Mouse (Mus musculus) embryonic facial prominence, embryonic 12.5 days (tissue): ENCODE measurements around the gene Ldha. TPM values are rescaled to one million over a fixed set of nuclear protein-coding genes. Genes with fewer than 3 reads are reported as not detected.

Source experiments
- ATAC-seq: fragments of 200-750 bp; cut with Nextera tagmentation; 2 replicates; pipeline ENCODE4 v1.8.0; 2017; ENCODE audit not compliant: insufficient number of reproducible peaks, insufficient read depth, low FRiP score, low TSS enrichment
- H3K27ac ChIP-seq: fragments of 300-500 bp; sonication (generic); 2 replicates; pipeline ENCODE4 v1.5.1; 2016; ENCODE audit warnings: mild to moderate bottlenecking
- H3K27me3 ChIP-seq: fragments of 300-500 bp; sonication (generic); 2 replicates; pipeline ENCODE4 v1.6.1; 2016; ENCODE audit warnings: mild to moderate bottlenecking, moderate library complexity
- H3K36me3 ChIP-seq: fragments of 300-500 bp; sonication (generic); 2 replicates; pipeline ENCODE4 v1.6.1; 2016; ENCODE audit warnings: mild to moderate bottlenecking
- H3K4me1 ChIP-seq: fragments of 300-500 bp; sonication (generic); 2 replicates; pipeline ENCODE4 v1.6.1; 2016
- H3K4me2 ChIP-seq: fragments of 300-500 bp; sonication (generic); replicated peaks from 2 replicates; pipeline ENCODE4 v1.6.1; 2016; ENCODE audit warnings: mild to moderate bottlenecking, moderate library complexity
- H3K4me3 ChIP-seq: fragments of 300-500 bp; sonication (generic); 2 replicates; pipeline ENCODE4 v1.5.1; 2016; ENCODE audit warnings: mild to moderate bottlenecking
- H3K9ac ChIP-seq: fragments of 300-500 bp; sonication (generic); 2 replicates; pipeline ENCODE4 v1.6.1; 2016; ENCODE audit warnings: mild to moderate bottlenecking, moderate library complexity
- H3K9me3 ChIP-seq: fragments of 300-500 bp; sonication (generic); 2 replicates; pipeline ENCODE4 v1.6.1; 2016; ENCODE audit warnings: mild to moderate bottlenecking, moderate library complexity
- WGBS: fragments of 180-500 bp; shearing (Covaris S2); methylation state at CpG from one replicate; pipeline ENCODE4 v1.1.7; 2016; 5-methylcytosine and 5-hydroxymethylcytosine counted together
- polyA plus RNA-seq: library from polyadenylated mRNA; unstranded; fragments of >200 nt; fragmentation: Nextera tagmentation; extraction: Ambion mirVana; gene quantifications from 2 replicates; pipeline ENCODE4 v1.2.1, GENCODE M21; 2016

Gene Ldha
- polyA plus RNA-seq, 1 experiment from 2014 or later: 1,118 TPM

- Histone ChIP-seq H3K9me3 (no peaks in the 10 kb centered on the region), H3K4me2 (0 out of 2 replicates have a peak overlapping the region, but pooled peaks have one; percentile 12), H3K36me3 (no peaks in the 10 kb centered on the region), H3K4me3 (no peak overlapping the region), H3K9ac (no peak overlapping the region), H3K27ac (no peak overlapping the region), H3K4me1 (peaks cover 23% of the 10 kb centered on the region), H3K27me3 (0 out of 2 replicates have a peak, but pooled peaks cover 6% of the 10 kb centered on the region)
- 29% methylated on average over 7 of the region's 7 CpGs for WGBS
- no peak for ATAC-seq
Measured at GRCm38 (mm10) chr7:46839446-46839845, 1.8 kb upstream of the Ldha start.

DNA sequence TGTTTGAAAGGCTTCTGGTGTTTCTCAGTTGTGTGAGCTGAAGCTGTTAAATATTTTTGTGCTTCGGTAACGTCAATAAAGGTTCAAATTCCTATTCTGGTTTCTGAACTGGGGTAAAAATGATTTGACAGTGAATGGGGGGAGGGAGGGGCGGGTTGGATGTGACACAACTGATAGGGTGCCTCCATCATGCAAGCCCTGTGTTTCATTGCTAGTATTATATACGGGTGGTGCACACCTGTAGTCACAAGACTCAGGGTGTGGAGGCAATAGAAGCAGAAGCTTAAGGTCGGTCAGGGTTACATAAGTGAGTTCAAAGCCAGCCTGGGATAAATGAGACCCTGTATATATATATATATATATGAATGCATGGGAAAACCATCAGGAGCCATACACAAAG is 1.4 kb upstream of the Ldha start:
- no peak overlapping the region for H3K27ac ChIP-seq
- no peak overlapping the region for H3K9ac ChIP-seq
- ATAC-seq: no peak
- no peaks in the 10 kb centered on the region for H3K36me3 ChIP-seq
- no peak overlapping the region for H3K4me3 ChIP-seq
- H3K4me1 ChIP-seq: peaks cover 26% of the 10 kb centered on the region
- H3K27me3 ChIP-seq: 0 out of 2 replicates have a peak, but pooled peaks cover 6% of the 10 kb centered on the region
- no peaks in the 10 kb centered on the region for H3K9me3 ChIP-seq
- no peak overlapping the region for H3K4me2 ChIP-seq
- WGBS: 63% methylated on average over 5 of the region's 5 CpGs

DNA sequence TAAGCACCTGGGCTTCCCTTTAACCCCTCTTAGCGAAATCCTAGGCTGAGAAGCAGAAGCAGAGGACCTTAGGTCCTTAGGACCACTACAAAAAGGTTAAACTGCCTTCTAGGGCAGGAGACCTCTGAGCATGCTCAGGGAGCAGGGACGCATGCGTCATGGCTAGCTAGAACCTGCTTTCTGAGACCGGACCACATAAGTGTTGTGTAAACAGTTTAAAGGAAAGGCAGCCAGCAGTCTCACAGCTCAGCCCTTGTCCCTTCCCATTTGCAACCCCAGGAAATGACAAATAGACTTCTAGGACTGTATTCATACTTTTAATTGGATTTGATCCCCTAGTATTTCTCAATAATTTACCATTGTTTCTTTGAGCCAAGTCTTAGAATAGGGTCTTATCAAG is 949 bp upstream of the Ldha start:
- H3K4me1 ChIP-seq: peaks cover 26% of the 10 kb centered on the region
- H3K36me3 ChIP-seq: no peaks in the 10 kb centered on the region
- 0 out of 2 replicates have a peak, but pooled peaks cover 6% of the 10 kb centered on the region for H3K27me3 ChIP-seq
- H3K4me2 ChIP-seq: no peak overlapping the region
- no peak overlapping the region for H3K27ac ChIP-seq
- no peak for ATAC-seq
- H3K9me3 ChIP-seq: no peaks in the 10 kb centered on the region
- WGBS: 46% methylated on average over 4 of the region's 4 CpGs
- H3K9ac ChIP-seq: no peak overlapping the region
- H3K4me3 ChIP-seq: no peak overlapping the region

DNA sequence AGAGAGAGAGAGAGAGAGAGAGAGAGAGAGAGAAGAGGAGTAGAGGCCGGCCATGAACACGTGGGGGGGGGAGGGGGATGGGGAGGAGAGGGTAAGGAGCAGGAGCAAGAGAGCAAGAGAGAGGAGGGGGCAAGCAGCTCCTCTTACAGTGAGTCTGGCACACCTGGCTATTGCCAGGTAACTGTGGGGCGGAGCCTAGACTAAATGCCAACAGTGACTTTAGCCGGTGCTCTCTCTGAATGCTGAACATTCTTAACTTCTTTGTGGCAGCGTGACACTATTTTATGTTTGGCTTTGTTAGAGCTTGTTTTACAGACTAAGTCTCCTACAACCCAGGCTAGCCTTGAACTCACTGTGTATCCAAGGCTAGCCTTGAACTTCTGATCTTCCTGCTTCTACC is 1.0 kb downstream of the Ldha start:
- Histone ChIP-seq H3K27ac (no peak overlapping the region), H3K4me2 (no peak overlapping the region), H3K9me3 (no peaks in the 10 kb centered on the region), H3K36me3 (no peaks in the 10 kb centered on the region), H3K4me3 (no peak overlapping the region), H3K9ac (no peak overlapping the region), H3K27me3 (0 out of 2 replicates have a peak, but pooled peaks cover 6% of the 10 kb centered on the region), H3K4me1 (peaks cover 32% of the 10 kb centered on the region)
- 24% methylated on average over 5 of the region's 5 CpGs for WGBS
- ATAC-seq: no peak

DNA sequence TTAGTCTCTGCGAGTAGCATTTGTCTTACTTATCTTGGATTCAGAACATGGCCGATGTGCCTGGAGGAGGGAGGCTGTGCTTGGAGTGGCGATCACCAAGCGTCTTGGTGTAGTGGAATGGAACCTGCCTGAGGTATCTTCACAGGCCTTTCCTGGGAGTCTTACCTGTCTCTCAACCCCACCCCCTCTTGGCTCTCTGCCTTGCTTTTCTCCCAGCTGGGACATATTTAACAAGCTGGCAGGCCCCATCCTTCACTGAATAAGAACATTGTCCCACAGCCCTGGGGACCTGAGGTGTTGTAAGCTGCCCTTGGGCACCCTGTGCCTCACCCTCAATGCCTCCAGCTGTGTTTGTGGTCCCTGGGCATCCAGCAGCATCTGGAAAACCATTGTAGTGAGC is 2.3 kb downstream of the Ldha start:
- H3K4me1 ChIP-seq: peaks cover 23% of the 10 kb centered on the region
- peaks cover 5% of the 10 kb centered on the region for H3K36me3 ChIP-seq
- H3K27ac ChIP-seq: no peak overlapping the region
- ATAC-seq: no peak
- H3K27me3 ChIP-seq: 0 out of 2 replicates have a peak, but pooled peaks cover 6% of the 10 kb centered on the region
- no peak overlapping the region for H3K9ac ChIP-seq
- no peaks in the 10 kb centered on the region for H3K9me3 ChIP-seq
- 86% methylated on average over 4 of the region's 4 CpGs for WGBS
- H3K4me3 ChIP-seq: no peak overlapping the region
- H3K4me2 ChIP-seq: no peak overlapping the region

- peaks cover 12% of the 10 kb centered on the region for H3K4me1 ChIP-seq
Measured at GRCm38 (mm10) chr7:46845211-46845977, 4.1 kb downstream of the Ldha start.

DNA sequence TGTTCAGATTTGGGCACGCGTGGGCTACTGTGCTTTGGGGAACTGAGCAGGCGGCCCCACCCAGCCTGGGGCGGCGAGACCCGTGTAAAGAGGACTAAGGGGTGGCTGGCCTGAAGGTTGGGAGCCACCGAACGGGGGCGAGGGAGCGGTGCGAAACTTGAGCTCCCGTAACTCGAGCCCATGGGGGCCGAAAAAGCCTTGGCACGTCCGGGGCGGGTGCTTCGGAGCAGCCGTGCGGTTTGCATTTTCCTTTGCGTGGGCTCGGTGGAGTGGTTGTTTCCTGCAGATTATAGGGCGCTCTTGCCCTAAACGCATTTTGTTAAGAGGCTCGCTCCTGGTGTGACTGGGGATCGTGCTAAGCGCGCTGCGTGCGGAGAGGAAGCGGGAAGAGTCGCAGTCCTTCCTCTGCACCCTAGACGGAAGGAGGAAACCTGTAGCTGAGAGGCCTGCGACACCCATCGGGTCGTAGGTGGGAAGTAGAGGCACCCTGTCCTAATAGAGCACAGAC is 4.8 kb downstream of the Ldha start:
- Histone ChIP-seq H3K4me3 (peak overlapping the region; percentile 83), H3K9ac (peak overlapping the region; percentile 85), H3K9me3 (no peaks in the 10 kb centered on the region), H3K36me3 (peaks cover 29% of the 10 kb centered on the region), H3K27ac (peak overlapping the region; percentile 96), H3K4me2 (peak overlapping the region; percentile 86), H3K4me1 (peaks cover 12% of the 10 kb centered on the region), H3K27me3 (0 out of 2 replicates have a peak, but pooled peaks cover 4% of the 10 kb centered on the region)
- ATAC-seq: peak; percentile 64
- WGBS: under 1% methylated on average over 36 of the region's 36 CpGs

More at GRCm38 (mm10) chr7:46845211-46845977, 4.1 kb downstream of the Ldha start:
- H3K4me3 ChIP-seq: peak overlapping the region; percentile 83
- peak overlapping the region; percentile 85 for H3K9ac ChIP-seq
- peak; percentile 85 for ATAC-seq
- under 1% methylated on average over 51 of the region's 51 CpGs for WGBS
- peaks cover 23% of the 10 kb centered on the region for H3K36me3 ChIP-seq
- peak overlapping the region; percentile 86 for H3K4me2 ChIP-seq
- H3K27me3 ChIP-seq: 0 out of 2 replicates have a peak, but pooled peaks cover 6% of the 10 kb centered on the region
- H3K9me3 ChIP-seq: no peaks in the 10 kb centered on the region
- peak overlapping the region; percentile 96 for H3K27ac ChIP-seq

GRCm38 (mm10) chr7:46846486-46847244 is 5.4 kb downstream of the Ldha start:
- Histone ChIP-seq H3K4me3 (peak overlapping the region; percentile 83), H3K27me3 (no peaks in the 10 kb centered on the region), H3K9ac (peak overlapping the region; percentile 85), H3K4me2 (peak overlapping the region; percentile 86), H3K36me3 (peaks cover 35% of the 10 kb centered on the region), H3K27ac (peak overlapping the region; percentile 96), H3K9me3 (no peaks in the 10 kb centered on the region), H3K4me1 (peaks cover 12% of the 10 kb centered on the region)
- WGBS: 1% methylated on average over 28 of the region's 28 CpGs
- ATAC-seq: peak; percentile 12; the same call in 1 of the 2 replicates

GRCm38 (mm10) chr7:46849287-46849686 is 8.0 kb downstream of the Ldha start:
- H3K4me1 ChIP-seq: peaks cover 12% of the 10 kb centered on the region
- H3K9ac ChIP-seq: no peak overlapping the region
- H3K36me3 ChIP-seq: peaks cover 62% of the 10 kb centered on the region
- 74% methylated on average over 5 of the region's 5 CpGs for WGBS
- no peaks in the 10 kb centered on the region for H3K9me3 ChIP-seq
- no peak overlapping the region for H3K4me2 ChIP-seq
- H3K27me3 ChIP-seq: no peaks in the 10 kb centered on the region
- no peak overlapping the region for H3K27ac ChIP-seq
- no peak overlapping the region for H3K4me3 ChIP-seq
- no peak for ATAC-seq

GRCm38 (mm10) chr7:46851026-46851425 is 9.8 kb downstream of the Ldha start:
- WGBS: 90% methylated on average over 7 of the region's 7 CpGs
- no peak overlapping the region for H3K27ac ChIP-seq
- H3K9me3 ChIP-seq: no peaks in the 10 kb centered on the region
- no peaks in the 10 kb centered on the region for H3K27me3 ChIP-seq
- H3K9ac ChIP-seq: no peak overlapping the region
- H3K4me2 ChIP-seq: no peak overlapping the region
- no peak overlapping the region for H3K4me3 ChIP-seq
- H3K36me3 ChIP-seq: peaks cover 79% of the 10 kb centered on the region
- H3K4me1 ChIP-seq: peaks cover 6% of the 10 kb centered on the region; the same call in 1 of the 2 replicates
- ATAC-seq: no peak

DNA sequence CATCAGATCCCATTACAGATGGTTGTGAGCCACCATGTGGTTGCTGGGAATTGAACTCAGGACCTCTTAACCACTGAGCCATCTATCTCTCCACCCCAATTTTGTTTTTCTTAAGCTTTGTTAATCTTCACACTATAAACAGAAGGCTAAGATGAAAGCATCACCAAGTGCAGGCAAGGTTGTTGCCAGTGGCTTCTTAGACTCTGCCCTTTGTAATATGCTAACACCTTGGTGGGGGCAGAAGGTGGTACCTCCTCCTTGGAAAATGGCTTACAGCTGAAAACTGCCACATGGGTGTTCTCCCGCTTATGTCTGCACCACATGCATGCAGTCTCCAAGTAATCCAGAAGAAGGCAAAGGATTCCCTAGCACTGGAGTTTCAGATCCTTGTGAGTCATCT is 11.4 kb downstream of the Ldha start:
- no peak overlapping the region for H3K27ac ChIP-seq
- no peak overlapping the region for H3K4me3 ChIP-seq
- no peak for ATAC-seq
- H3K36me3 ChIP-seq: peaks cover 84% of the 10 kb centered on the region
- WGBS: 80% methylated on average over 1 of the region's 1 CpGs
- H3K9me3 ChIP-seq: no peaks in the 10 kb centered on the region
- no peak overlapping the region for H3K9ac ChIP-seq
- no peaks in the 10 kb centered on the region for H3K27me3 ChIP-seq
- H3K4me1 ChIP-seq: no peaks in the 10 kb centered on the region
- H3K4me2 ChIP-seq: no peak overlapping the region
